Mouse (Mus musculus): Measurements from ENCODE around the gene Pik3r5.

DNA sequence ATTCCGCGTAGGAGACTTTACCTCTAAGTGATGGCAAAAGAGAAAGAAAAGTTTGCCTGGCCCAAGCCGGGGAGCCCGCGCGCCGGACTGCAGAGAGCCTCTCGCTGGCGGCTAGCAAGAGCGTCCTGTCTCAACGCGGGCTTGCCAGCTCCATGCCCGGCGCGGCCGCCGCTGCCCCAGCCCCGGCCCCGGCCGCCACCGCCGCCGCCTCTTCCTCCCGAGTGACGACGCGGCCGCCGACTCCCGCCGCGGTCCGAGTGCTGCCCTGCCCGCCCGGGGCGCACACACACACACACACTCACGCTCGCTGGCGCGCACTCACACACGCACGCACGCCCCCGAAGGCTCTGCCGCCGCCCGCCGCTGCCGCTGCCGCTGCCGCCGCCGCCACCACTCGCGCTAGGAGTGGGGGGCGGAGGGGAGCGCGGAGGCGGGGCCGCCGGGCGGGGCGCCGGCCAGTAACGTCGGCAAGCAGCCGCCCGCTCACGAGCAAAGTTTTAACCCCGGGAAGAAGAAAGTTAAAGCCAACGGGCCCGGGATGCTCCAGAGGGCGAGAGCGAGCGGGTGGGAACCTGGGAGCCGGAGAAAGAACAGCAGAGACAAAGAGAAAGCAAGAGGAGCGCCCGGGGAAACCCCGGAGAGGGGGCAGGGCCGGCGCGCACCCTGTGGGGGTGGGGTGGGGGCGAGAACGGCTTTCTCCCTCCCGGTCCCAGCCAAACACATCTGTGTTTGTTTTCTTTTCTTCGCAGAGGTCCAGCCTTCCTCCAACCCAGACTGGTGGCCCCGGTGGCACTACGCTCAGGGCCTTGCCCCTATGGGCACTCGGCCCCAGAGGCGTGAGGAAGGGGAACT, 45.1 kb upstream of the Pik3r5 start:
- no peak for TF ChIP-seq EP300 (IDR thresholded peaks at IDR 0.05; ENCODE audit: low read depth)
- TF ChIP-seq CTCF (IDR thresholded peaks at IDR 0.05; ENCODE audit: low read depth): no peak
